Mouse (Mus musculus): ENCODE data around the gene Stk17b. TPM values are rescaled to one million over a fixed set of nuclear protein-coding genes. Genes with fewer than 3 reads are reported as not detected.

The Stk17b gene
- polyA plus RNA-seq, 1 experiment from 2014 or later = 5.1 TPM

Other genes with a start within 250 kb of the Stk17b start
- gene Dnah7a, start 78.4 kb downstream of the Stk17b start, polyA plus RNA-seq (2015; fragmentation: Nextera tagmentation; extraction: Ambion mirVana) = 11.5 and 13.1 TPM in 2 replicates

Measured in midbrain, embryonic 16.5 days (tissue).